Mouse (Mus musculus): ENCODE measurements around the gene Mrpl28. TPM values are rescaled to one million over a fixed set of nuclear protein-coding genes. Genes with fewer than 3 reads are reported as not detected.
"Not testable (repeated sequence)": the region's sequence is repeated elsewhere in the genome, so short reads cannot be mapped to it uniquely, and the experiment has no call there.

Gene Mrpl28
- total RNA-seq, 1 experiment from 2014 or later: 83.4 TPM

- not testable (repeated sequence) for DNase-seq
These were observed 51.9 kb downstream of the Mrpl28 start for GRCm38 (mm10) chr17:26175248-26175647.

Other genes starting within 250 kb of the Mrpl28 start
- gene Mettl26, start 248.4 kb upstream of the Mrpl28 start, total RNA-seq (2021): 116 and 144 TPM in 2 replicates
- gene Wfikkn1, start 242.6 kb upstream of the Mrpl28 start, total RNA-seq (2021): 2.7 and 3.3 TPM in 2 replicates
- gene Rab40c, start 203.8 kb upstream of the Mrpl28 start, total RNA-seq (2021): 33.0 and 36.9 TPM in 2 replicates
- 110 and 113 TPM in 2 replicates for gene Pigq, start 178.6 kb upstream of the Mrpl28 start, total RNA-seq (2021)
- not detected in 2 replicates for gene Nhlrc4, start 178.5 kb upstream of the Mrpl28 start, total RNA-seq (2021)
- not detected in 2 replicates for gene A930017K11Rik, start 170.9 kb upstream of the Mrpl28 start, total RNA-seq (2021)
- 22.8 and 24.5 TPM in 2 replicates for gene Capn15, start 137.7 kb upstream of the Mrpl28 start, total RNA-seq (2021)
- 22.7 and 25.2 TPM in 2 replicates for gene Rab11fip3, start 53.9 kb upstream of the Mrpl28 start, total RNA-seq (2021)
- gene Decr2, start 33.2 kb upstream of the Mrpl28 start, total RNA-seq (2021): 18.5 and 22.6 TPM in 2 replicates
- 2.0 and 4.5 TPM in 2 replicates for gene Nme4, start 27.9 kb upstream of the Mrpl28 start, total RNA-seq (2021)
- 8.6 and 10.8 TPM in 2 replicates for gene Tmem8, start 10.2 kb upstream of the Mrpl28 start, total RNA-seq (2021)
- gene Axin1, start 15.2 kb downstream of the Mrpl28 start, total RNA-seq (2021): 40.4 and 42.6 TPM in 2 replicates
- 1.6 and 2.3 TPM in 2 replicates for gene Pdia2, start 75.6 kb downstream of the Mrpl28 start, total RNA-seq (2021)
- 39.5 and 57.6 TPM in 2 replicates for gene Rgs11, start 79.5 kb downstream of the Mrpl28 start, total RNA-seq (2021)
- gene Arhgdig, start 84.3 kb downstream of the Mrpl28 start, total RNA-seq (2021): 7.5 and 7.7 TPM in 2 replicates
- gene Fam234a, start 120.7 kb downstream of the Mrpl28 start, total RNA-seq (2021): 97.5 and 119 TPM in 2 replicates
- gene Luc7l, start 129.4 kb downstream of the Mrpl28 start, total RNA-seq (2021): 73.2 and 77.1 TPM in 2 replicates

Measured in adrenal gland, postnatal 25 days (tissue).